Mouse (Mus musculus) erythroblast, embryonic 14.5 days (primary cell): Measurements from ENCODE around the gene Smc1b.

Source experiments
- GATA1 ChIP-seq: IDR thresholded peaks from 2 replicates; pipeline ENCODE4 v1.6.1; 2012; ENCODE audit warnings: low read length, inconsistent platforms, mixed read lengths
- TAL1 ChIP-seq: IDR thresholded peaks from 3 replicates; pipeline ENCODE4 v1.6.1; 2012; ENCODE audit warnings: low read length, inconsistent platforms, mixed read lengths

- TF ChIP-seq GATA1 (no peak), TAL1 (no peak)
These were observed 46.4 kb upstream of the Smc1b start for GRCm38 (mm10) chr15:85178172-85178571.
